Mouse (Mus musculus) urinary bladder, adult 18-20 months (tissue): ENCODE measurements around the gene Glyr1.
A peak's percentile ranks its signal among the peaks of the same experiment; 100 is the strongest.

Source experiments
- DNase-seq, 2 experiments: peaks; one replicate each; pipeline ENCODE4 v3.0.0; 2022; ENCODE audit warnings: low spot score in 2 of 2, mixed read lengths in 2 of 2

Glyr1 gene

GRCm38 (mm10) chr16:5049774-5050234 is at the start of gene Glyr1, which contains the start of gene Ubn1:
Gene Glyr1, minus strand, starts transcription at chr16:5049863.
Gene Ubn1, plus strand, starts transcription at chr16:5050057.
- peak; percentile 94 to 99 for DNase-seq

DNA sequence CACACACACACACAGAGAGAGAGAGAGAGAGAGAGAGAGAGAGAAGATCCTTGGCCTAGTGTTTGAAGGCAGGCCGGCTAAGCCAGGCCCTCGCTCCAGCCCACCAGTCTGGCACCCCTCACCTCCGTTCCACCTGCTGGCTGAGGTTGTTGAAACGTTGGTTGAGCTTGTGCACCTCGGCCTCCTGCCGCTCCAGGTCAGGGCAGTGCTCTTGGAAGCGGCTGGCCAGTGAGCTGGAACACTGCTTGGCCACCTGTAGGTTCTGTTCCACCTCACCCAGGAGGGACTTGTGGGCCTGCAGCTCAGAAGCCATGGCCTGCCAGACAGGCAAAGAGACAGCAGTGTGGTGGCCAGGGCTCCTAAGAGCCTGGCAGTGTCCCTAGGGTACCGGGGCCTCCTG is 46.8 kb upstream of the Glyr1 start:
- no peak for DNase-seq

- no peak for DNase-seq
These were observed 43.6 kb upstream of the Glyr1 start for GRCm38 (mm10) chr16:5093285-5093684.

DNA sequence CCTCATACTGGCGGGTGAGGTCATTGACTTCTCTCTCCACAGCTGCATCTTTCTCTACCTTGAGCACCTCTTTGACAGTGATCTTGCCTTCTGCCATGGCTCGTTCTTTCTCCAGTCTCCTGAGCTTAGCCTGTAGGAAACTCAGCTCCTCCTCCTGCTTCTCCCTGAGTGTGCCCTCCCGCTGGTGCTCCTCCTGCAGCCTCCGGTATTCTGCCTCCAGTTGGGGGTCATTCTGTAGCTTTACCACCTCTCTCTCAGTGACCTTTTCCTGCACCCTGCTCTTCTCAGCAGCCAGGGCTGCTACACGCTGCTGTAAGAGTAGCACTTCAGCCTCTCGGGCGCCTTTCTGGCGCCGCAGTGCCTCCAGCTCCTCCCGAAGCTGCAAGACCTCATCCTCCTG is 39.4 kb upstream of the Glyr1 start:
- no peak for DNase-seq

GRCm38 (mm10) chr16:5086179-5086578 is 36.5 kb upstream of the Glyr1 start:
- DNase-seq, result no peak

GRCm38 (mm10) chr16:5085196-5085595 is 35.5 kb upstream of the Glyr1 start:
- no peak for DNase-seq

DNA sequence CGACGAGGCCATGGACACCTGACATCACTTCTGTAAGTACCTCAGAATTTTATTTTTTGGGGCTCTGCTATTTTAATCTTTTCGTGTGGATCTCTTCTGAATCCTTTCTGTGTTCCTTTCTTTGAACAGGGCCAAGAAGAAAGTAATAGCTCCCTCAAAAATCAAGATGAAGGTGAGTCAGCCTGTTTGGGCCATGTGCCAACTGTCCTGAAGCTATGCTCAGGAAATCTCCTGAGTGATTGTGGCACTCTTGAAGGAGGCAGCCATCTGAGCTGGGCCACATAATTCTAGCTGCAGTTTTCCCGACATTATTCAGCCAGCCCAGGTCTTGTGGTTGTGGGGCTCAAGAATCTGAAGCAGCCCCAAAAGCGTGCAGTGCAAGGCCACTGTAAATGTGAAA is 24.7 kb upstream of the Glyr1 start:
- DNase-seq, result no peak

DNA sequence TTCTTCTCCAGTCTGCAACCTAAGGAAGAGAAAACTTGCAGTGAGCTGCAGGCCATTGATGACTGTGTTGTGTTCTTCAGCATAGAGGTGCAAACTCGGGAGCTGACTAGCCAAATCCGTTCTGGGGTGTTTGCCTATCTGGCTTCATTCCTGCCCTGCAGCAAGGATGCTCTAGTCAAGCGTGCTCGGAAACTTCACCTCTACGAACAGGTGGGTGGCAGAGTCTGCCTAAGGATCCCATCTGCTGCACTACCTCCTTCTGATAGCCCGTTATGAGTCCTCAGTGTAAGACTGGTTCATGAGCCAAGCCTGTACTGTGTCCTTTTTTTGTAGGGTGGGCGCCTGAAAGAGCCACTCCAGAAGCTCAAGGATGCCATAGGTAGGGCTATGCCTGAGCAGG is 22.3 kb upstream of the Glyr1 start:
- no peak for DNase-seq

- no peak for DNase-seq
These were observed 20.7 kb upstream of the Glyr1 start for GRCm38 (mm10) chr16:5070321-5070720.

GRCm38 (mm10) chr16:5063472-5063871 is 13.8 kb upstream of the Glyr1 start:
- DNase-seq, result no peak

- no peak for DNase-seq
These were observed 8.5 kb upstream of the Glyr1 start for GRCm38 (mm10) chr16:5058114-5058513.

- DNase-seq, result peak; percentile 32 to 75
These were observed 818 bp upstream of the Glyr1 start for GRCm38 (mm10) chr16:5050251-5051110.

- DNase-seq, result no peak
These were observed 385 bp downstream of the Glyr1 start for GRCm38 (mm10) chr16:5049182-5049773.

DNA sequence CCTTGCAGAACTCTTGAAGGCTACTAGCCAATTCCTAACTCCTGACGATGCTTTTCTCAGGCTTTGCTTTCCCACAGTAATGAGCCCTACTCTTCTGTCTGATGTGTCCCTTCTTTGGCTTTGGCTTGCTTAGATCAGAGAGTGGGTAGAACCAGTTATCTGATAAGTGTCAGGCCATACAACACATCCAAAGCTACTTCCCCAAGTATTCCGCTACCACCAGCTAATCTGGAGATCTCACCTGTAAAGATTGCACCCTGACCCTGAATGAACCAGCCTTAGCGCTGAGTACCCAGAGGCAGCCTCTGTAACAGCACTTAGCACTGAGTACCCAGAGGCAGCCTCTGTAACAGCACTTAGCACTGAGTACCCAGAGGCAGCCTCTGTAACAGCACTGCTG is 4.3 kb downstream of the Glyr1 start:
- no peak for DNase-seq

GRCm38 (mm10) chr16:5036649-5037234 is 12.9 kb downstream of the Glyr1 start:
- peak in 1 of 2 experiments; percentile 9 for DNase-seq

GRCm38 (mm10) chr16:5035591-5035990 is 14.1 kb downstream of the Glyr1 start:
- DNase-seq, result no peak

DNA sequence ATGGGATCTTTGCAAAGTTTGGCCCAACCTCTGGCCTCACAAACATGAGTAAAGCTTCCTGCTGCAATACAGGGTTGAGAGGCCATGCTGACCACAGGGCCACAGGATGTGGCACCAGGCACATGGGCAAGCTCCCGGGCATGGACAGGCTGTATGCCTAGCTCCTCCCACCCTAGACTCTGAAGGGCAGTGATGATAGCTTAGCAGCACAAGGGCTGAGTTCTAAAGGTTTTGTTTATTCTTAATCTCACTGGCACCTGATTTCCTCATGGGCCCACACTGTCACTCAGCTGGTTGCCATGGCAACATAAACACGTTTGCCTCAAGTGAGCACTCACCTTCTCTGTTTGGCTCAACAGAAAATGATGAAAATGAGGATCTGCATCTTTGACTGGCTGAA is 19.8 kb downstream of the Glyr1 start:
- no peak for DNase-seq

GRCm38 (mm10) chr16:5024021-5024420 is 25.6 kb downstream of the Glyr1 start:
- no peak for DNase-seq

GRCm38 (mm10) chr16:5014578-5014977 is 35.1 kb downstream of the Glyr1 start:
- DNase-seq, result no peak

- peak; percentile 91 to 97 for DNase-seq
These were observed 36.4 kb downstream of the Glyr1 start, which contains the start of gene Rogdi for GRCm38 (mm10) chr16:5013054-5013838. Gene Rogdi, minus strand, starts transcription at chr16:5013553.
